Mouse (Mus musculus): ENCODE results near the gene Hdgfl3. TPM values are rescaled to one million over a fixed set of nuclear protein-coding genes. Genes with fewer than 3 reads are reported as not detected.
"Not testable (repeated sequence)": the region's sequence is repeated elsewhere in the genome, so short reads cannot be mapped to it uniquely, and the experiment has no call there.

The Hdgfl3 gene
- polyA plus RNA-seq, 1 experiment from 2014 or later: 24.5 TPM

GRCm38 (mm10) chr7:81849214-81849613, 85.1 kb downstream of the Hdgfl3 start:
- Histone ChIP-seq H3K4me2 (replicated peaks) (no peak overlapping the region), H3K4me1 (peaks cover 17% of the 10 kb centered on the region; the same call in 1 of the 2 replicates), H3K9me3 (no peaks in the 10 kb centered on the region), H3K27me3 (no peaks in the 10 kb centered on the region), H3K36me3 (no peaks in the 10 kb centered on the region), H3K4me3 (no peak overlapping the region), H3K27ac (no peak overlapping the region), H3K9ac (no peak overlapping the region)
- 91% methylated on average over 5 of the region's 5 CpGs for WGBS
- ATAC-seq (ENCODE audit: low FRiP score, low read depth): no peak

- Histone ChIP-seq H3K27ac (no peak overlapping the region), H3K4me3 (no peak overlapping the region), H3K9me3 (no peaks in the 10 kb centered on the region), H3K9ac (no peak overlapping the region), H3K4me2 (replicated peaks) (no peak overlapping the region), H3K27me3 (no peaks in the 10 kb centered on the region), H3K4me1 (peaks cover 17% of the 10 kb centered on the region; the same call in 1 of the 2 replicates), H3K36me3 (no peaks in the 10 kb centered on the region)
- WGBS: 16% methylated on average over 4 of the region's 4 CpGs
- ATAC-seq (ENCODE audit: low FRiP score, low read depth): no peak
Observed at GRCm38 (mm10) chr7:81847777-81848176, 86.5 kb downstream of the Hdgfl3 start.

GRCm38 (mm10) chr7:81847010-81847409, 87.3 kb downstream of the Hdgfl3 start:
- Histone ChIP-seq H3K9me3 (no peaks in the 10 kb centered on the region), H3K4me1 (peaks cover 17% of the 10 kb centered on the region; the same call in 1 of the 2 replicates), H3K4me2 (replicated peaks) (no peak overlapping the region), H3K27ac (no peak overlapping the region), H3K4me3 (no peak overlapping the region), H3K36me3 (no peaks in the 10 kb centered on the region), H3K9ac (no peak overlapping the region), H3K27me3 (no peaks in the 10 kb centered on the region)
- no peak for ATAC-seq (ENCODE audit: low FRiP score, low read depth)
- 28% methylated on average over 8 of the region's 8 CpGs for WGBS

GRCm38 (mm10) chr7:81846008-81846407, 88.3 kb downstream of the Hdgfl3 start:
- Histone ChIP-seq H3K9ac (no peak overlapping the region), H3K27ac (no peak overlapping the region), H3K36me3 (no peaks in the 10 kb centered on the region), H3K4me1 (peaks cover 17% of the 10 kb centered on the region; the same call in 1 of the 2 replicates), H3K9me3 (no peaks in the 10 kb centered on the region), H3K4me2 (replicated peaks) (no peak overlapping the region), H3K4me3 (no peak overlapping the region), H3K27me3 (no peaks in the 10 kb centered on the region)
- ATAC-seq (ENCODE audit: low FRiP score, low read depth): no peak
- 82% methylated on average over 8 of the region's 8 CpGs for WGBS

GRCm38 (mm10) chr7:81845313-81845712, 89.0 kb downstream of the Hdgfl3 start:
- ATAC-seq (ENCODE audit: low FRiP score, low read depth): no peak
- H3K4me1 ChIP-seq: peaks cover 17% of the 10 kb centered on the region; the same call in 1 of the 2 replicates
- H3K9ac ChIP-seq: no peak overlapping the region
- no peak overlapping the region for H3K4me3 ChIP-seq
- no peaks in the 10 kb centered on the region for H3K9me3 ChIP-seq
- H3K4me2 ChIP-seq (replicated peaks): no peak overlapping the region
- H3K27ac ChIP-seq: no peak overlapping the region
- H3K27me3 ChIP-seq: no peaks in the 10 kb centered on the region
- WGBS: 63% methylated on average over 3 of the region's 3 CpGs
- no peaks in the 10 kb centered on the region for H3K36me3 ChIP-seq

DNA sequence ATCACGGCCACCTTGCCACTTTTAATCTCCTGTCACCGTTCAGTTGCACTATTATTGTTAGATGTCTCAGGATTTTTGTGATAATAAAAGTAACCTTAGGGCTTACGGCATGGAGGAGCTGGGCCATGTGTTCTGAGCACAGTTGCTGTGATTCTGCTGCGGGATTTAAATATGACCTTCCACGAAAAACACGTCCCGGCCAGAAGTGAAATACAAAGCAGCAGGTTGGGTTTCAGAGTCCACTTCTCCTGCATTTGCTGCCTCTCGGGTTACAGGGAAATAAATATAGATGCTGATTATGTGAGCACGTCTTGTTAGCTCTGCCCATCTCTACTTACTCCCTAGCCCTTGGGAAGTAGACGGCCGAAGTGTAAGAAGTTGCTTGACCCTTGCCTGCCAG, 89.5 kb downstream of the Hdgfl3 start:
- no peak overlapping the region for H3K9ac ChIP-seq
- no peak overlapping the region for H3K27ac ChIP-seq
- no peaks in the 10 kb centered on the region for H3K36me3 ChIP-seq
- H3K4me1 ChIP-seq: peaks cover 17% of the 10 kb centered on the region; the same call in 1 of the 2 replicates
- H3K4me3 ChIP-seq: no peak overlapping the region
- no peaks in the 10 kb centered on the region for H3K9me3 ChIP-seq
- 46% methylated on average over 11 of the region's 11 CpGs for WGBS
- H3K4me2 ChIP-seq (replicated peaks): no peak overlapping the region
- ATAC-seq (ENCODE audit: low FRiP score, low read depth): no peak
- H3K27me3 ChIP-seq: no peaks in the 10 kb centered on the region

GRCm38 (mm10) chr7:81843903-81844302, 90.4 kb downstream of the Hdgfl3 start:
- WGBS: 89% methylated on average over 8 of the region's 8 CpGs

GRCm38 (mm10) chr7:81842998-81843397, 91.3 kb downstream of the Hdgfl3 start:
- H3K36me3 ChIP-seq: no peaks in the 10 kb centered on the region
- no peaks in the 10 kb centered on the region for H3K9me3 ChIP-seq
- no peaks in the 10 kb centered on the region for H3K27me3 ChIP-seq
- H3K9ac ChIP-seq: no peak overlapping the region
- ATAC-seq (ENCODE audit: low FRiP score, low read depth): no peak
- H3K4me1 ChIP-seq: peaks cover 16% of the 10 kb centered on the region; the same call in 1 of the 2 replicates
- H3K4me3 ChIP-seq: no peak overlapping the region
- WGBS: 66% methylated on average over 1 of the region's 1 CpGs
- no peak overlapping the region for H3K4me2 ChIP-seq (replicated peaks)
- no peak overlapping the region for H3K27ac ChIP-seq

More at GRCm38 (mm10) chr7:81843903-81844302, 90.4 kb downstream of the Hdgfl3 start:
- H3K9me3 ChIP-seq: no peaks in the 10 kb centered on the region
- H3K4me2 ChIP-seq (replicated peaks): no peak overlapping the region
- H3K4me1 ChIP-seq: peaks cover 17% of the 10 kb centered on the region; the same call in 1 of the 2 replicates
- H3K27ac ChIP-seq: no peak overlapping the region
- H3K36me3 ChIP-seq: no peaks in the 10 kb centered on the region
- no peak overlapping the region for H3K9ac ChIP-seq
- H3K27me3 ChIP-seq: no peaks in the 10 kb centered on the region
- no peak for ATAC-seq (ENCODE audit: low FRiP score, low read depth)
- no peak overlapping the region for H3K4me3 ChIP-seq

- Histone ChIP-seq H3K4me1 (peaks cover 10% of the 10 kb centered on the region; the same call in 1 of the 2 replicates), H3K9me3 (no peaks in the 10 kb centered on the region), H3K4me2 (replicated peaks) (no peak overlapping the region), H3K36me3 (no peaks in the 10 kb centered on the region), H3K27me3 (no peaks in the 10 kb centered on the region), H3K4me3 (no peak overlapping the region), H3K27ac (no peak overlapping the region), H3K9ac (no peak overlapping the region)
- 91% methylated on average over 7 of the region's 7 CpGs for WGBS
- ATAC-seq (ENCODE audit: low FRiP score, low read depth): no peak
Observed at GRCm38 (mm10) chr7:81842141-81842540, 92.1 kb downstream of the Hdgfl3 start.

- ATAC-seq (ENCODE audit: low FRiP score, low read depth): no peak
- H3K9me3 ChIP-seq: no peaks in the 10 kb centered on the region
- WGBS: 89% methylated on average over 6 of the region's 6 CpGs
Observed at GRCm38 (mm10) chr7:81841439-81841838, 92.8 kb downstream of the Hdgfl3 start.

GRCm38 (mm10) chr7:81840661-81841181, 93.6 kb downstream of the Hdgfl3 start:
- no peaks in the 10 kb centered on the region for H3K27me3 ChIP-seq
- H3K4me2 ChIP-seq (replicated peaks): no peak overlapping the region
- no peak overlapping the region for H3K4me3 ChIP-seq
- no peaks in the 10 kb centered on the region for H3K36me3 ChIP-seq
- 0 out of 2 replicates have a peak, but pooled peaks cover 2% of the 10 kb centered on the region for H3K4me1 ChIP-seq
- H3K9me3 ChIP-seq: 0 out of 2 replicates have a peak, but pooled peaks cover 3% of the 10 kb centered on the region
- no peak overlapping the region for H3K9ac ChIP-seq
- H3K27ac ChIP-seq: no peak overlapping the region
- 64% methylated on average over 7 of the region's 7 CpGs for WGBS
- no peak for ATAC-seq (ENCODE audit: low FRiP score, low read depth)

More at GRCm38 (mm10) chr7:81841439-81841838, 92.8 kb downstream of the Hdgfl3 start:
- Histone ChIP-seq H3K4me1 (0 out of 2 replicates have a peak, but pooled peaks cover 3% of the 10 kb centered on the region), H3K4me2 (replicated peaks) (no peak overlapping the region), H3K27me3 (no peaks in the 10 kb centered on the region), H3K27ac (no peak overlapping the region), H3K4me3 (no peak overlapping the region), H3K36me3 (no peaks in the 10 kb centered on the region), H3K9ac (no peak overlapping the region)

GRCm38 (mm10) chr7:81839746-81840145, 94.5 kb downstream of the Hdgfl3 start:
- H3K9ac ChIP-seq: no peak overlapping the region
- H3K4me1 ChIP-seq: no peaks in the 10 kb centered on the region
- 0 out of 2 replicates have a peak, but pooled peaks cover 3% of the 10 kb centered on the region for H3K9me3 ChIP-seq
- H3K4me3 ChIP-seq: no peak overlapping the region
- no peak for ATAC-seq (ENCODE audit: low FRiP score, low read depth)
- H3K4me2 ChIP-seq (replicated peaks): no peak overlapping the region
- no peaks in the 10 kb centered on the region for H3K36me3 ChIP-seq
- H3K27ac ChIP-seq: no peak overlapping the region
- no peaks in the 10 kb centered on the region for H3K27me3 ChIP-seq
- 63% methylated on average over 6 of the region's 6 CpGs for WGBS

DNA sequence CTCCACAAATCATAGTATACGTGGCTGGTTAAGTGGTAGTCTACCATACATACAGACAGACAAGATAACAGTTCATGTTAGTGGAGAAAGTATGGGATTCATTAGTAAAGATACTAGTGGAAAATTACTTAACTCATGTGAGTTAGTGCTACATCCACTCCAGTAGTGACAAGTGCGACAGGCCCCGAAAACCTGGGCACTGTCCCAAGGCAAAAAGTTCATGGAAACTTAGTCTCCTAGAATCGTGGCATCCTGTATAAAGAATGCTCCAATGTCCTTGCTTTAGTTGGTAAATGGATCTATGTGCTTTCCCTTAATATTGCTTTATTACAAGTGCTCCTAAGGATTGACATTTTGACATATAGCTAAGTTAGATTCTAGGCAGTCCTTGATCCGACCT, 96.5 kb downstream of the Hdgfl3 start:
- H3K4me1 ChIP-seq; H3K9me3 ChIP-seq; H3K4me3 ChIP-seq; H3K36me3 ChIP-seq; H3K27ac ChIP-seq; H3K9ac ChIP-seq; ATAC-seq (ENCODE audit: low FRiP score, low read depth); H3K4me2 ChIP-seq (replicated peaks); H3K27me3 ChIP-seq: not testable (repeated sequence)
- WGBS: 84% methylated on average over 5 of the region's 5 CpGs
